Mouse (Mus musculus) megakaryocyte, embryonic 14.5 days (primary cell): ENCODE measurements at regions not wholly inside any gene's neighbourhood (a gene's known extent, or its start where the extent isn't known, plus 50 kb on each side); places are given as distances from the start of the nearest gene placed in this dataset.

Source experiments
- FLI1 ChIP-seq: IDR thresholded peaks from 2 replicates; pipeline ENCODE4 v1.6.1; 2012; ENCODE audit warnings: low read length, inconsistent platforms, mixed read lengths
- GATA1 ChIP-seq: IDR thresholded peaks from 3 replicates; pipeline ENCODE4 v1.6.1; 2012; ENCODE audit warnings: mixed read lengths, low read length, inconsistent platforms, borderline replicate concordance

DNA sequence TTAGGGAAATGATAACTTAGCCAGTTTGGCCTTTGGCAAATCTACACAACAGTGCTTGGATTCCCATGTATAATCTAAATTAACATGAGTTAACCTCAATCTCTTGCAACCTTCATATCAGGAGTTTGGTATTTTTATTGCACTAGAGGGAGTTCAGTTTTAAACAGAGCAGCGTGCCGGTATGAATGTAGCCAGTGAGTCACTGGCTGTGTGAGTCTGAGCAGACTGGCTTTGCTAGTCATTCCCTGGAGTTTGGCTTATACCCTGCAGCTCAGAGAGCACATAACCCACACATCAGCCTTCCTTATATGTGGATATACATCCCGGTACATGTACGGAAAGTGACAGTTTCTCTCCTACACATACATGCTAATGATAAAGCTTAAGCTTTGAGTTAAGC, 360.6 kb upstream of the Runx1 start:
- TF ChIP-seq GATA1 (no peak), FLI1 (no peak)
